Mouse (Mus musculus): ENCODE measurements at regions not wholly inside any gene's neighbourhood (a gene's known extent, or its start where the extent isn't known, plus 50 kb on each side); places are given as distances from the start of the nearest gene placed in this dataset.

DNA sequence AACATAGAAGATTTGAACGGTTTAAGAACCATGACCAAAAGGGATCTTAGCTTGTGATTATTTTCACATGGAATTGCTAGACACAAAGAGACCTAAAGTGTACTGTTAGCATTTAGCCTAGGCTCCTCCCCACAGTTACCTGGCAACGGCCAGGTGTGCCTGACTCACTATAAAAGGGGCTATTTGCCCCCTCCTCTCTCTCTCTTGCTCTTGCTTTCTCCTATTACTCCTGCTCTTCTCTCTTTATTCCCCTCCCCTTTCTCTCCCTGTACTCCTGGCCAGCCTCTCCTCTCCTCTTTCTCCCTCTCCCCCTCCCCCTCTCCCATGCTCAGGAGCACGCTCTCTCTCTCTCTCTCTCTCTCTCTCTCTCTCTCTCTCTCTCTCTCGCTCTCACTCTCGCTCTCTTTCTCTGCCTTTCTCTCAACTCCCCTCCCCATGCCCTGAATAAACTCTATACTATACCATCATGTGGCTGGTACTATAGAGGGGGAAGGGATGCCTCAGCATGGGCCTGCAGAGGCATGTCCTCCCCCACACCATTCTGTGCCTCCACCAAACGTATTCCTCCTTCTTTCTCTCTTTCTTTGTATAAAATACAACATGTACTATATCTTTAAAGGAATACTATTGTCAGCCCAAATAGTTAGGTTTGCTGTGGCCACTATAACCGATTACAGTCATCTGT lies 603.9 kb downstream of the Rps29 start:
- TF ChIP-seq CTCF (conservative IDR thresholded peaks at IDR 0.05 in 1 of 2, IDR thresholded peaks at IDR 0.05 in 1 of 2; ENCODE audit: low read depth in 2 of 2, low read length in 2 of 2): no peak
- no peak for TF ChIP-seq TCF12 (IDR thresholded peaks at IDR 0.05; ENCODE audit: low read depth, low read length)
- TF ChIP-seq POLR2A (IDR thresholded peaks at IDR 0.05; ENCODE audit: low read depth, low read length): no peak
- TF ChIP-seq HCFC1 (IDR thresholded peaks at IDR 0.05; ENCODE audit: low read depth, low read length): no peak
- no peak for TF ChIP-seq EP300 (IDR thresholded peaks at IDR 0.05; ENCODE audit: low read length)
- TF ChIP-seq MYC (IDR thresholded peaks at IDR 0.05; ENCODE audit: low read depth, low read length): no peak
- no peak for TF ChIP-seq MAX (IDR thresholded peaks at IDR 0.05; ENCODE audit: low read length)
- TF ChIP-seq E2F4 (IDR thresholded peaks at IDR 0.05; ENCODE audit: insufficient replicate concordance, low read depth, low read length): no peak
- no peak for TF ChIP-seq ELF1 (IDR thresholded peaks at IDR 0.05; ENCODE audit: low read depth, low read length)
- TF ChIP-seq RAD21 (IDR thresholded peaks at IDR 0.05; ENCODE audit: low read depth, low read length): no peak
- TF ChIP-seq ZC3H11A (IDR thresholded peaks at IDR 0.05; ENCODE audit: low read depth, low read length): no peak
